Mouse (Mus musculus): Measurements from ENCODE around the gene Grik3. TPM values are rescaled to one million over a fixed set of nuclear protein-coding genes. Genes with fewer than 3 reads are reported as not detected.
A peak's percentile ranks its signal among the peaks of the same experiment; 100 is the strongest.

Grik3 gene
- total RNA-seq, 2 experiments from 2014 or later: 64.9 to 68.8 TPM

GRCm38 (mm10) chr4:125489901-125490590 lies 454 bp upstream of the Grik3 start:
- intact Hi-C loops (cut with DNase I): loop anchor here (2.0 to 10.0 kb wide), 4 partner anchors 125 to 473 kb away; no protein-coding TSS in a partner anchor
- peak; percentile 72 for DNase-seq

GRCm38 (mm10) chr4:125491505-125492121 lies 1.1 kb downstream of the Grik3 start:
- intact Hi-C loops (cut with DNase I): loop anchor here (10.0 kb wide), 3 partner anchors 123 to 443 kb away; no protein-coding TSS in a partner anchor
- DNase-seq: no peak

GRCm38 (mm10) chr4:125492122-125492505 lies 1.6 kb downstream of the Grik3 start:
- no peak for DNase-seq
- intact Hi-C loops (cut with DNase I): loop anchor here (10.0 kb wide), 3 partner anchors 123 to 443 kb away; no protein-coding TSS in a partner anchor

GRCm38 (mm10) chr4:125492706-125493105 lies 2.2 kb downstream of the Grik3 start:
- peak; percentile 82 for DNase-seq
- intact Hi-C loops (cut with DNase I): loop anchor here (10.0 kb wide), 3 partner anchors 122 to 442 kb away; no protein-coding TSS in a partner anchor

GRCm38 (mm10) chr4:125493124-125493523 lies 2.6 kb downstream of the Grik3 start:
- DNase-seq: peak; percentile 27
- intact Hi-C loops (cut with DNase I): loop anchor here (10.0 kb wide), 3 partner anchors 122 to 442 kb away; no protein-coding TSS in a partner anchor

GRCm38 (mm10) chr4:125495477-125495876 lies 5.0 kb downstream of the Grik3 start:
- peak; percentile 18 for DNase-seq
- intact Hi-C loops (cut with DNase I): loop anchor here (10.0 kb wide), 3 partner anchors 119 to 439 kb away; no protein-coding TSS in a partner anchor

- intact Hi-C loops (cut with DNase I): loop anchor here (10.0 kb wide), 3 partner anchors 118 to 438 kb away; no protein-coding TSS in a partner anchor
- DNase-seq: no peak
Measured at GRCm38 (mm10) chr4:125497001-125497400, 6.5 kb downstream of the Grik3 start.

- intact Hi-C loops (cut with DNase I): loop anchor here (10.0 kb wide), 3 partner anchors 117 to 437 kb away; no protein-coding TSS in a partner anchor
- no peak for DNase-seq
Measured at GRCm38 (mm10) chr4:125497471-125497870, 7.0 kb downstream of the Grik3 start.

GRCm38 (mm10) chr4:125498866-125499265 lies 8.4 kb downstream of the Grik3 start:
- no peak for DNase-seq
- intact Hi-C loops (cut with DNase I): loop anchor here (10.0 kb wide), 3 partner anchors 116 to 436 kb away; no protein-coding TSS in a partner anchor

- DNase-seq: no peak
- intact Hi-C loops (cut with DNase I): no loop called here
Measured at GRCm38 (mm10) chr4:125502861-125503260, 12.4 kb downstream of the Grik3 start.

- intact Hi-C loops (cut with DNase I): no loop called here
- peak; percentile 52 for DNase-seq
Measured at GRCm38 (mm10) chr4:125512434-125512833, 21.9 kb downstream of the Grik3 start.

GRCm38 (mm10) chr4:125515646-125516045 lies 25.1 kb downstream of the Grik3 start:
- DNase-seq: peak; percentile 13
- intact Hi-C loops (cut with DNase I): no loop called here

- intact Hi-C loops (cut with DNase I): no loop called here
- no peak for DNase-seq
Measured at GRCm38 (mm10) chr4:125516612-125517011, 26.1 kb downstream of the Grik3 start.

GRCm38 (mm10) chr4:125518861-125519260 lies 28.4 kb downstream of the Grik3 start:
- DNase-seq: no peak
- intact Hi-C loops (cut with DNase I): no loop called here

- intact Hi-C loops (cut with DNase I): no loop called here
- no peak for DNase-seq
Measured at GRCm38 (mm10) chr4:125522931-125523330, 32.4 kb downstream of the Grik3 start.

GRCm38 (mm10) chr4:125525266-125525665 lies 34.8 kb downstream of the Grik3 start:
- intact Hi-C loops (cut with DNase I): no loop called here
- DNase-seq: no peak

GRCm38 (mm10) chr4:125526425-125526824 lies 35.9 kb downstream of the Grik3 start:
- intact Hi-C loops (cut with DNase I): no loop called here

GRCm38 (mm10) chr4:125533965-125534364 lies 43.5 kb downstream of the Grik3 start:
- intact Hi-C loops (cut with DNase I): no loop called here
- no peak for DNase-seq

More at GRCm38 (mm10) chr4:125526425-125526824, 35.9 kb downstream of the Grik3 start:
- no peak for DNase-seq

GRCm38 (mm10) chr4:125534449-125534848 lies 43.9 kb downstream of the Grik3 start:
- intact Hi-C loops (cut with DNase I): no loop called here
- DNase-seq: peak; percentile 29

GRCm38 (mm10) chr4:125534991-125535401 lies 44.5 kb downstream of the Grik3 start:
- intact Hi-C loops (cut with DNase I): no loop called here
- DNase-seq: no peak

- intact Hi-C loops (cut with DNase I): no loop called here
- DNase-seq: no peak
Measured at GRCm38 (mm10) chr4:125535465-125535864, 45.0 kb downstream of the Grik3 start.
